Mouse (Mus musculus) stomach, embryonic 14.5 days (tissue): ENCODE measurements around the gene Cdh13. TPM values are rescaled to one million over a fixed set of nuclear protein-coding genes. Genes with fewer than 3 reads are reported as not detected.

Source experiments
- ATAC-seq: fragments of 200-750 bp; cut with Nextera tagmentation; 2 replicates; pipeline ENCODE4 v1.8.0; 2017; ENCODE audit warnings: low read depth, moderate TSS enrichment; ENCODE audit not compliant: insufficient number of reproducible peaks, insufficient read depth, low FRiP score
- H3K27ac ChIP-seq: fragments of 300-500 bp; sonication (generic); 2 replicates; pipeline ENCODE4 v1.5.1; 2014; ENCODE audit warnings: mild to moderate bottlenecking, low read length, moderate library complexity, mixed read lengths
- H3K27me3 ChIP-seq: fragments of 300-500 bp; sonication (generic); 2 replicates; pipeline ENCODE4 v1.6.1; 2014; ENCODE audit warnings: low read length, control low read depth, mixed read lengths; ENCODE audit not compliant: control insufficient read depth, insufficient read depth
- H3K36me3 ChIP-seq: fragments of 300-500 bp; sonication (generic); 2 replicates; pipeline ENCODE4 v1.6.1; 2014; ENCODE audit warnings: mild to moderate bottlenecking, control low read depth, low read length, moderate library complexity, mixed read lengths; ENCODE audit not compliant: control insufficient read depth, insufficient read depth
- H3K4me1 ChIP-seq: fragments of 300-500 bp; sonication (generic); 2 replicates; pipeline ENCODE4 v1.6.1; 2014; ENCODE audit warnings: low read length, control low read depth, mixed read lengths; ENCODE audit not compliant: control insufficient read depth, insufficient read depth
- H3K4me2 ChIP-seq: fragments of 300-500 bp; sonication (generic); replicated peaks from 2 replicates; pipeline ENCODE4 v1.6.1; 2014; ENCODE audit warnings: low read depth, low read length, control low read depth
- H3K4me3 ChIP-seq: fragments of 300-500 bp; sonication (generic); 2 replicates; pipeline ENCODE4 v1.5.1; 2014; ENCODE audit warnings: low read depth, low read length, control low read depth
- H3K9ac ChIP-seq: fragments of 300-500 bp; sonication (generic); replicated peaks from 2 replicates; pipeline ENCODE4 v1.6.1; 2014; ENCODE audit warnings: low read depth, mild to moderate bottlenecking, control low read depth, low read length, moderate library complexity, mixed read lengths
- H3K9me3 ChIP-seq: fragments of 300-500 bp; sonication (generic); 2 replicates; pipeline ENCODE4 v1.6.1; 2016; ENCODE audit warnings: low read depth, low read length, control low read depth; ENCODE audit not compliant: control insufficient read depth
- WGBS: fragments of 180-500 bp; shearing (Covaris S2); extraction: QIAGEN DNeasy Blood & Tissue Kit; methylation state at CpG from one replicate; pipeline ENCODE4 v1.1.7; 2014; 5-methylcytosine and 5-hydroxymethylcytosine counted together
- polyA plus RNA-seq: library from polyadenylated mRNA; unstranded; fragments of >200 nt; fragmentation: Nextera tagmentation; extraction: Ambion mirVana; gene quantifications from 2 replicates; pipeline ENCODE4 v1.2.1, GENCODE M21; 2014

The Cdh13 gene
- polyA plus RNA-seq, 1 experiment from 2014 or later, result 17.6 TPM

- Histone ChIP-seq H3K4me3 (no peak overlapping the region), H3K36me3 (no peaks in the 10 kb centered on the region), H3K9ac (no peak overlapping the region), H3K27ac (no peak overlapping the region), H3K4me2 (no peak overlapping the region), H3K27me3 (no peaks in the 10 kb centered on the region), H3K9me3 (no peaks in the 10 kb centered on the region), H3K4me1 (no peaks in the 10 kb centered on the region)
- 84% methylated on average over 8 of the region's 8 CpGs for WGBS
- no peak for ATAC-seq
Observed at GRCm38 (mm10) chr8:118378985-118379384, 95.5 kb downstream of the Cdh13 start.

- H3K27me3 ChIP-seq, result no peaks in the 10 kb centered on the region
- no peak overlapping the region for H3K27ac ChIP-seq
- ATAC-seq, result no peak
- 63% methylated on average over 3 of the region's 3 CpGs for WGBS
- H3K36me3 ChIP-seq, result no peaks in the 10 kb centered on the region
- no peak overlapping the region for H3K4me3 ChIP-seq
- H3K4me2 ChIP-seq, result no peak overlapping the region
- H3K9me3 ChIP-seq, result no peaks in the 10 kb centered on the region
- no peaks in the 10 kb centered on the region for H3K4me1 ChIP-seq
- H3K9ac ChIP-seq, result no peak overlapping the region
Observed at GRCm38 (mm10) chr8:118379657-118380056, 96.1 kb downstream of the Cdh13 start.

GRCm38 (mm10) chr8:118380058-118380457 is 96.5 kb downstream of the Cdh13 start:
- Histone ChIP-seq H3K9me3 (no peaks in the 10 kb centered on the region), H3K4me2 (no peak overlapping the region), H3K27ac (no peak overlapping the region), H3K27me3 (no peaks in the 10 kb centered on the region), H3K4me1 (no peaks in the 10 kb centered on the region), H3K36me3 (no peaks in the 10 kb centered on the region), H3K9ac (no peak overlapping the region), H3K4me3 (no peak overlapping the region)
- 83% methylated on average over 8 of the region's 8 CpGs for WGBS
- ATAC-seq, result no peak

GRCm38 (mm10) chr8:118380782-118381181 is 97.2 kb downstream of the Cdh13 start:
- Histone ChIP-seq H3K4me1 (no peaks in the 10 kb centered on the region), H3K4me3 (no peak overlapping the region)
- WGBS, result 85% methylated on average over 9 of the region's 9 CpGs

GRCm38 (mm10) chr8:118381641-118382040 is 98.1 kb downstream of the Cdh13 start:
- Histone ChIP-seq H3K4me3 (no peak overlapping the region), H3K4me2 (no peak overlapping the region), H3K27ac (no peak overlapping the region), H3K9ac (no peak overlapping the region), H3K36me3 (no peaks in the 10 kb centered on the region), H3K4me1 (no peaks in the 10 kb centered on the region), H3K9me3 (no peaks in the 10 kb centered on the region), H3K27me3 (no peaks in the 10 kb centered on the region)
- no peak for ATAC-seq
- 89% methylated on average over 7 of the region's 7 CpGs for WGBS

More at GRCm38 (mm10) chr8:118380782-118381181, 97.2 kb downstream of the Cdh13 start:
- Histone ChIP-seq H3K27ac (no peak overlapping the region), H3K9me3 (no peaks in the 10 kb centered on the region), H3K36me3 (no peaks in the 10 kb centered on the region), H3K9ac (no peak overlapping the region), H3K27me3 (no peaks in the 10 kb centered on the region), H3K4me2 (no peak overlapping the region)
- no peak for ATAC-seq

GRCm38 (mm10) chr8:118384314-118384713 is 100.8 kb downstream of the Cdh13 start:
- Histone ChIP-seq H3K27ac (no peak overlapping the region), H3K36me3 (no peaks in the 10 kb centered on the region), H3K4me1 (no peaks in the 10 kb centered on the region), H3K4me2 (no peak overlapping the region), H3K9me3 (no peaks in the 10 kb centered on the region), H3K27me3 (no peaks in the 10 kb centered on the region), H3K9ac (no peak overlapping the region), H3K4me3 (no peak overlapping the region)
- no peak for ATAC-seq
- 82% methylated on average over 5 of the region's 5 CpGs for WGBS

- H3K27me3 ChIP-seq, result no peaks in the 10 kb centered on the region
- ATAC-seq, result no peak
- H3K27ac ChIP-seq, result no peak overlapping the region
- no peaks in the 10 kb centered on the region for H3K9me3 ChIP-seq
- no peak overlapping the region for H3K4me2 ChIP-seq
- no peaks in the 10 kb centered on the region for H3K36me3 ChIP-seq
- no peak overlapping the region for H3K4me3 ChIP-seq
- no peak overlapping the region for H3K9ac ChIP-seq
- H3K4me1 ChIP-seq, result no peaks in the 10 kb centered on the region
- 64% methylated on average over 3 of the region's 3 CpGs for WGBS
Observed at GRCm38 (mm10) chr8:118389456-118389855, 105.9 kb downstream of the Cdh13 start.

- no peak overlapping the region for H3K9ac ChIP-seq
- ATAC-seq, result no peak
- no peak overlapping the region for H3K4me3 ChIP-seq
- no peak overlapping the region for H3K4me2 ChIP-seq
- H3K4me1 ChIP-seq, result no peaks in the 10 kb centered on the region
- no peaks in the 10 kb centered on the region for H3K9me3 ChIP-seq
- H3K27ac ChIP-seq, result no peak overlapping the region
- 80% methylated on average over 7 of the region's 7 CpGs for WGBS
- no peaks in the 10 kb centered on the region for H3K27me3 ChIP-seq
- no peaks in the 10 kb centered on the region for H3K36me3 ChIP-seq
Observed at GRCm38 (mm10) chr8:118393909-118394650, 110.5 kb downstream of the Cdh13 start.

GRCm38 (mm10) chr8:118395178-118395577 is 111.6 kb downstream of the Cdh13 start:
- no peak overlapping the region for H3K27ac ChIP-seq
- no peaks in the 10 kb centered on the region for H3K9me3 ChIP-seq
- no peaks in the 10 kb centered on the region for H3K27me3 ChIP-seq
- no peak overlapping the region for H3K4me2 ChIP-seq
- no peak overlapping the region for H3K4me3 ChIP-seq
- H3K9ac ChIP-seq, result no peak overlapping the region
- no peaks in the 10 kb centered on the region for H3K36me3 ChIP-seq
- ATAC-seq, result no peak
- 77% methylated on average over 4 of the region's 4 CpGs for WGBS
- no peaks in the 10 kb centered on the region for H3K4me1 ChIP-seq
